Mouse (Mus musculus) c-Kit-positive CD71-positive TER-119-positive erythroid progenitor cells, embryonic 14.5 days (primary cell): ENCODE data around the gene Gm3259.
"Not testable (repeated sequence)": the region's sequence is repeated elsewhere in the genome, so short reads cannot be mapped to it uniquely, and the experiment has no call there.

Source experiments
- DNase-seq: peaks from one replicate; pipeline ENCODE4 v3.0.0-alpha.2; 2013; ENCODE audit warnings: low spot score

Gm3259 gene

DNA sequence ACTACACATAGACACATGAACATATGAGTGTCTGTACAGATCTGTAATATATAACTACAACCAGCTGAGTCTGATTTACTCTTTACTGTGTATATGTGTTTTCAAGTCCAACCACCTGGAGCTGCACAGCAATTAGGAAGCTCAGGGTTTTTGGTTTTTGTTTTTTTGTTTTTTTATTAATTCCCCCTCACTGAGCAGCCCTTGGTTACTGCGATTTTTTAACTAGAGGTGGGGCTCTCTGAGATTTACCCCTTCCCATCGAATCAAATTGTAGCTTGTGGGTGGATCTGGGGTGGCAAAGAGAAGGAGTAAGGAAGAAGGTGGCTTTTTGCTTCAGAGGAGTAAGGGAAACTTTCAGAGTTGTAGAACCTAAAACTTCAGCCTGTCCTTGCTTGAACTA, at the start of gene Gm3259:
TSS of gene Gm3259 (plus strand) at position 301 of the 400 bp plus-strand sequence.
- DNase-seq = not testable (repeated sequence)

DNA sequence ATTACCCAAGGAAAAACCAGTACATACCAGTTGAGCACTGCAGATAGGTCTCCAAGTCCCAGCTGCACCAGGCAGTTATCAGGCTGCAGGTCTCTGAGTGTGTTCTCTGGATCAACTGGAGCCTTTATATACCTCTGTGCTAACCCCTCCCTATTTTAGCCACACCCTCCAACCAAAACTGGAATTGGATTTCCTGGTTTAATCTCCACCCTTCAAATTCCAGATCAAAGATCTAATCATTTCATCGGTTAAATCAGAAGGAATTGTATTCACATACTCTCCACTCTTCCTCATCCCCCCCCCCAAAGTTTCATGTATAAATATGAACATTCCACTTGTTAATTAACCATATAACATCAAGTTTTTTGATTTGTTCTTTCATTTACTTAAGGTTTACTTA, 33.0 kb upstream of the Gm3259 start, which contains the start of gene Gm10424:
TSS of gene Gm10424 (minus strand) at position 101 of the 400 bp plus-strand sequence.
- not testable (repeated sequence) for DNase-seq
